Mouse (Mus musculus) cerebellum, adult 2 months (tissue): ENCODE measurements around the gene Gm525.
"Not testable (repeated sequence)": the region's sequence is repeated elsewhere in the genome, so short reads cannot be mapped to it uniquely, and the experiment has no call there.

ENCODE experiments used
- CTCF ChIP-seq: fragments of 200-500 bp; IDR thresholded peaks from 2 replicates; pipeline ENCODE4 v1.5.1; 2011; ENCODE audit warnings: low read depth, mild to moderate bottlenecking, control low read depth, low read length, moderate library complexity, borderline replicate concordance; ENCODE audit not compliant: insufficient read depth
- POLR2A ChIP-seq: fragments of 200-500 bp; IDR thresholded peaks from 2 replicates; pipeline ENCODE4 v1.6.1; 2011; ENCODE audit warnings: low read length, control low read depth, borderline replicate concordance; ENCODE audit not compliant: insufficient read depth

GRCm38 (mm10) chr11:89045501-89045900 is 28.1 kb upstream of the Gm525 start:
- not testable (repeated sequence) for TF ChIP-seq CTCF, POLR2A
